Mouse (Mus musculus) thymus, adult 2 months (tissue): ENCODE measurements around the gene Bhlhe41. TPM values are rescaled to one million over a fixed set of nuclear protein-coding genes. Genes with fewer than 3 reads are reported as not detected.

Source experiments
- DNase-seq: peaks from one replicate; pipeline ENCODE4 v3.0.0; 2021
- H3K27ac ChIP-seq: fragments of 200-500 bp; 2 replicates; pipeline ENCODE4 v1.5.1; 2012; ENCODE audit warnings: low read length, control low read depth; ENCODE audit not compliant: control insufficient read depth, insufficient read depth
- H3K27me3 ChIP-seq: fragments of 200-500 bp; 2 replicates; pipeline ENCODE4 v1.6.1; 2012; ENCODE audit warnings: mild to moderate bottlenecking, low read length, moderate library complexity, mixed read lengths; ENCODE audit not compliant: control insufficient read depth, insufficient read depth
- H3K36me3 ChIP-seq: fragments of 200-500 bp; 2 replicates; pipeline ENCODE4 v1.6.1; 2012; ENCODE audit warnings: mild to moderate bottlenecking, low read length, moderate library complexity; ENCODE audit not compliant: control insufficient read depth, insufficient read depth
- H3K4me1 ChIP-seq: fragments of 200-500 bp; replicated peaks from 2 replicates; pipeline ENCODE4 v1.6.1; 2012; ENCODE audit warnings: low read length; ENCODE audit not compliant: control insufficient read depth, insufficient read depth
- H3K4me3 ChIP-seq: fragments of 200-500 bp; 2 replicates; pipeline ENCODE4 v1.5.1; 2012; ENCODE audit warnings: mild to moderate bottlenecking, low read length, control low read depth, moderate library complexity; ENCODE audit not compliant: control insufficient read depth, insufficient read depth
- CTCF ChIP-seq: fragments of 200-500 bp; IDR thresholded peaks from 2 replicates; pipeline ENCODE4 v1.5.1; 2012; ENCODE audit warnings: mild to moderate bottlenecking, control low read depth, low read length, moderate library complexity, borderline replicate concordance; ENCODE audit not compliant: control insufficient read depth, poor library complexity, insufficient read depth; ENCODE audit errors: extremely low read depth
- POLR2A ChIP-seq: fragments of 200-500 bp; IDR thresholded peaks from 2 replicates; pipeline ENCODE4 v1.6.1; 2012; ENCODE audit warnings: mild to moderate bottlenecking, low read length, control low read depth, moderate library complexity; ENCODE audit not compliant: control insufficient read depth, poor library complexity, insufficient read depth; ENCODE audit errors: extremely low read depth
- WGBS: fragments of 180-500 bp; shearing (Covaris S2); methylation state at CpG from one replicate; pipeline ENCODE4 v1.1.7; 2018; 5-methylcytosine and 5-hydroxymethylcytosine counted together
- polyA plus RNA-seq: library from polyadenylated mRNA; depleted of rRNA; stranded (reverse); fragments of >200 nt; gene quantifications from 2 replicates; pipeline ENCODE4 v1.2.3, GENCODE M21; 2012; rRNA removed

The Bhlhe41 gene
- 10.5 and 16.1 TPM in 2 replicates for polyA plus RNA-seq

DNA sequence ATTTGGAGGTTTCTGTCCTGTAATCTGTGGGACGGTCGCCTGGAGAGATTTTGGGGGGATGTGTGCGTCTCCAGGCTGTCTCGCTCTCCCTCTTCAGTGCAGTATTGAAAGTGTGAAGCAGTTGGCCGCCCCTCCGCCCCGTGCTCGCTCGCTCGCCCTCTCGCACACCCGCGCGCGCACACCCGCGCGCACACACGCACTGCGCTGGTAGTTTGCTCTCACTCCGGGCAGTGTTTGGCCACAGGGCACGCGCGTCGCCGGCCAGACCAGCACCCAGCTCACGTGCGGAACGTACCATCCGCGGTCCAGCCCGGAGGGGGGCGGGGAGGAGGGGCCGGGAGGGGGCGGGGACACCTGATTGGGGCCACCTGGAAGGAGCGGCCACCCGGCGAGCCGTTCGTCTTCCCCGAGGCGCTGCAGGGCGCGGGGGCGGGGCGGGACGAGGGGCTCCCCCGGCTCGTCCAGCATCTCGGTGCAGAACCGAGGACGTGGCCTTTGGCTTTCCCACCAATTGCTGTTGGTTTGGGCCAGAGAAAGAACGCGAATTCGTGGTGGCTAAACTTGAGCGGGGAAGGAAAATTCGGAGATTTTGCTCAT is at the start of gene Bhlhe41:
Bhlhe41 (minus strand) TSS at position 270 of the 597 bp plus-strand sequence.
- peaks cover 29% of the 10 kb centered on the region for H3K4me1 ChIP-seq
- peaks cover 34% of the 10 kb centered on the region for H3K27me3 ChIP-seq
- H3K36me3 ChIP-seq: no peaks in the 10 kb centered on the region
- H3K4me3 ChIP-seq: peak within 1 kb of the TSS; percentile 42
- no peak for DNase-seq
- H3K27ac ChIP-seq: no peak within 1 kb of the TSS; the same call in 1 of the 2 replicates
- WGBS: under 1% methylated on average over 57 of the region's 57 CpGs
- no peak for TF ChIP-seq CTCF
- TF ChIP-seq POLR2A: no peak

DNA sequence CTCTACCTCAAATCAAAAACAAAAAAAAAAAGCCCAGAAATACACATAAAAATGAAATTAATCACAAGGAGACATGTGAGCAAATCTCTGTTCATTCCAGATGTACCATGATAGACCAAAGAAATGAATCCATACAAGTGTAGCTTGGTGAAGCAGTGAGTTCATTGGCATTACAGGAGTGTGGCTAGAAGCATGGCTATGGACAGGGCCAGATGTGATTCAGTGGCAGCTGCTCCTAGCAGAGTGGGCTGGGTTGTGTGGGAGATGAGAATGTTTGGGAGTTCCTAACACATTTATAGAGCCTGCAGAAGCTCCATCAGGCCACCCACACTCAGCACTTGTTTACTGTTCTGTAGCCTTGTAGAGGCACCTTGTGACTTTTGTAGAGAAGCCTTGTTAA is 46.9 kb upstream of the Bhlhe41 start:
- no peaks in the 10 kb centered on the region for H3K36me3 ChIP-seq
- H3K4me3 ChIP-seq: no peak overlapping the region
- H3K4me1 ChIP-seq: no peaks in the 10 kb centered on the region
- no peak overlapping the region for H3K27ac ChIP-seq
- no peaks in the 10 kb centered on the region for H3K27me3 ChIP-seq
- TF ChIP-seq POLR2A: no peak
- no peak for TF ChIP-seq CTCF
- no peak for DNase-seq

GRCm38 (mm10) chr6:145910469-145911426 is 45.4 kb upstream of the Bhlhe41 start:
- no peaks in the 10 kb centered on the region for H3K36me3 ChIP-seq
- H3K27ac ChIP-seq: no peak overlapping the region
- DNase-seq: no peak
- no peak overlapping the region for H3K4me3 ChIP-seq
- H3K27me3 ChIP-seq: no peaks in the 10 kb centered on the region
- no peaks in the 10 kb centered on the region for H3K4me1 ChIP-seq
- TF ChIP-seq POLR2A (no peak), CTCF (no peak)
- 98% methylated on average over 3 of the region's 3 CpGs for WGBS

DNA sequence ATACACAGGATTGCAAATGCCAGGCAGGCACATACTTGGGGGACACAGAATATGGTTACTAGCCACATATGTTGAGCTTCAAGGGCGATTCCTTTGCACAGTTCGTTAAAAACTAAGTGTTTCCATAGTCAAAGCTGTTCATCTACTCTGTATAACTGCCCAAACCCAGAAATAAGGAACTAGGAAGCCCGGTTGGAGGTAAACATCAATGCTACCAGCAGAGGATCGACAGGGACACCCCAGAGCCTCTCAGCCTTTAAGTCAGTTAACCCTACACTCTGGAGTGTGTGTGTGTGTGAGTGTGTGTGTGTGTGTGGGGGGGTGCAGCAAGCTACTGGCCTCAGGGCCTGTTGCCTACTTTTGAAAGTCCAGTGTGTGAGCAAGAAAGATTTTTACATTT is 44.6 kb upstream of the Bhlhe41 start:
- Histone ChIP-seq H3K27ac (no peak overlapping the region), H3K4me3 (no peak overlapping the region), H3K36me3 (no peaks in the 10 kb centered on the region), H3K4me1 (no peaks in the 10 kb centered on the region), H3K27me3 (no peaks in the 10 kb centered on the region)
- WGBS: 21% methylated on average over 4 of the region's 4 CpGs
- DNase-seq: no peak
- no peak for TF ChIP-seq CTCF
- no peak for TF ChIP-seq POLR2A

DNA sequence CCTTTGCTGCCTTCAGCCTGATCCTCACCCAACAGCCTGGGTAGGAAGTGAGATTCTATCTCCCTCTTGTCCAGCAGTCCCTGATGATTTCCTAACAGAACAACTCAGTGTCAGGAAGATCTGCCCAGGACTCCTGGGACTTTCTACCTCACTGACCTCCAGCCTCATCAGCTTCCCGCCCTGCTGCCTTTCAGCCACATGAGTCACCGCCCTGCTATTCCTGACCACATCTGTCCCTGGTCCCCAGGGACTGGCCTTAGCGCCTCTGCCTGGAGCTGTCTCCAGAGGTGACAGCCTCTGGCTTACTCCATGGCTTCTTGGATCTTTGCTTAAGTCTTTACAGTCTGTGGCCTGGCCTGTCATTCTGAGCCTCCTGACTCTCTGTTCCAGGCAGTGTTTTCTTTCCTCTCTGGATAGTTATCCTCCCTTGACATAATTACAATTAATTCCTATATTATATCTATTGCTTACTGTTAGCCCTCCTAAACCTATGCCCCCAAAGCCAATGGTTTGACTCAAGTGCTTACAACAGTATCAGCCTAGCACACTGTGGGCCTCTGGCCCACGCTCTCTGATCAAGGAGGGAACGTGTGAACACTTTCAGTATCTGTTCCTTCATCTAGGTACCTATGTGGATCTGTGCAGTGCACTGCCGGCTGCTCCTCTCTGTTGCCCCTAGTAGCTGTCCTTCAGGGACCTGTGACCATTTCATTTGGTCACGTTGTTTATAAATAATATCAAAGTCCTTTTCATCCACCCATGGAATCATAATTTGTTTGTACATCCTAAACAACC is 40.9 kb upstream of the Bhlhe41 start:
- no peak for DNase-seq
- H3K36me3 ChIP-seq: no peaks in the 10 kb centered on the region
- H3K27me3 ChIP-seq: no peaks in the 10 kb centered on the region
- no peak for TF ChIP-seq POLR2A
- no peak for TF ChIP-seq CTCF
- no peaks in the 10 kb centered on the region for H3K4me1 ChIP-seq
- WGBS: 94% methylated on average over 7 of the region's 7 CpGs
- no peak overlapping the region for H3K27ac ChIP-seq
- no peak overlapping the region for H3K4me3 ChIP-seq

- no peaks in the 10 kb centered on the region for H3K27me3 ChIP-seq
- H3K27ac ChIP-seq: no peak overlapping the region
- H3K36me3 ChIP-seq: no peaks in the 10 kb centered on the region
- H3K4me3 ChIP-seq: no peak overlapping the region
- DNase-seq: no peak
- 89% methylated on average over 5 of the region's 5 CpGs for WGBS
- H3K4me1 ChIP-seq: no peaks in the 10 kb centered on the region
- TF ChIP-seq CTCF (no peak), POLR2A (no peak)
Measured at GRCm38 (mm10) chr6:145904616-145905015, 39.3 kb upstream of the Bhlhe41 start.
